Mouse (Mus musculus) forebrain, embryonic 10.5 days (tissue): Measurements from ENCODE around the gene Col4a4. TPM values are rescaled to one million over a fixed set of nuclear protein-coding genes. Genes with fewer than 3 reads are reported as not detected.
A peak's percentile ranks its signal among the peaks of the same experiment; 100 is the strongest.

Source experiments
- DNase-seq: peaks from one replicate; pipeline ENCODE4 v3.0.0-alpha.2; 2017; ENCODE audit warnings: low spot score; ENCODE audit errors: extremely low spot score
- H3K27ac ChIP-seq: fragments of 300-500 bp; sonication (generic); 2 replicates; pipeline ENCODE4 v1.5.1; 2016; ENCODE audit warnings: mild to moderate bottlenecking
- H3K27me3 ChIP-seq: fragments of 300-500 bp; sonication (generic); 2 replicates; pipeline ENCODE4 v1.6.1; 2016; ENCODE audit warnings: mild to moderate bottlenecking; ENCODE audit not compliant: poor library complexity, severe bottlenecking
- H3K36me3 ChIP-seq: fragments of 300-500 bp; sonication (generic); replicated peaks from 2 replicates; pipeline ENCODE4 v1.6.1; 2016; ENCODE audit warnings: mild to moderate bottlenecking, moderate library complexity
- H3K4me1 ChIP-seq: fragments of 300-500 bp; sonication (generic); 2 replicates; pipeline ENCODE4 v1.6.1; 2016
- H3K4me3 ChIP-seq: fragments of 300-500 bp; sonication (generic); 2 replicates; pipeline ENCODE4 v1.5.1; 2016; ENCODE audit warnings: mild to moderate bottlenecking, moderate library complexity
- H3K9me3 ChIP-seq: fragments of 300-500 bp; sonication (generic); 2 replicates; pipeline ENCODE4 v1.6.1; 2016; ENCODE audit warnings: mild to moderate bottlenecking, moderate library complexity
- WGBS: fragments of 180-500 bp; shearing (Covaris S2); methylation state at CpG from one replicate; pipeline ENCODE4 v1.1.7; 2016; 5-methylcytosine and 5-hydroxymethylcytosine counted together
- polyA plus RNA-seq: library from polyadenylated mRNA; unstranded; fragments of >200 nt; fragmentation: Nextera tagmentation; extraction: Ambion mirVana; gene quantifications from 2 replicates; pipeline ENCODE4 v1.2.1, GENCODE M21; 2016

Gene Col4a4
- polyA plus RNA-seq, 1 experiment from 2014 or later, result 0.05 TPM

- Histone ChIP-seq H3K36me3 (no peaks in the 10 kb centered on the region), H3K4me1 (no peaks in the 10 kb centered on the region), H3K27ac (no peak overlapping the region), H3K4me3 (no peak overlapping the region), H3K9me3 (no peaks in the 10 kb centered on the region), H3K27me3 (no peaks in the 10 kb centered on the region)
- 80% methylated on average over 1 of the region's 1 CpGs for WGBS
- no peak for DNase-seq
Observed at GRCm38 (mm10) chr1:82571758-82572157, 14.9 kb downstream of the Col4a4 start.

- Histone ChIP-seq H3K27me3 (no peaks in the 10 kb centered on the region), H3K4me3 (no peak overlapping the region), H3K36me3 (no peaks in the 10 kb centered on the region), H3K4me1 (no peaks in the 10 kb centered on the region), H3K27ac (no peak overlapping the region), H3K9me3 (no peaks in the 10 kb centered on the region)
- DNase-seq, result no peak
- WGBS, result 88% methylated on average over 4 of the region's 4 CpGs
Observed at GRCm38 (mm10) chr1:82569405-82569804, 17.2 kb downstream of the Col4a4 start.

DNA sequence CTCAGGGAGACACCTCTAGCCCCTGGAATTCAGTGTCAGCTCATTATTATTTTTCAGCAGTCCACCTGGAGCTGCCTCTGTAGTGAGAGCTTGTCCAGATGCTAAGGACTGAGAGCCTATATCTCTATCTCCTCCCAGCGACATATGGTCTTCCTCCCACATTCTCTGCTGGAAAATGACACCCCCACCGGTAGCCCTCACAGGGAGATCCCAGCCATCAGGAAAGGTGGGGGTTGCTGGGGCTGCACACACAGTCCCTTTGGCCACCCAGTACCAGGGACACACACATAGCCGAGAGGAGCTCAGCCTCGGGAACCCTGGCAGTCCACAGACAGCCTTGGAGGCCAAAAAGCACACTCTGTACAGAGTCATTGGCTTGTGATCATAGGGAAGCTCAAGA, 26.4 kb downstream of the Col4a4 start:
- Histone ChIP-seq H3K36me3 (no peaks in the 10 kb centered on the region), H3K27me3 (no peaks in the 10 kb centered on the region), H3K4me3 (no peak overlapping the region), H3K27ac (no peak overlapping the region), H3K4me1 (no peaks in the 10 kb centered on the region), H3K9me3 (no peaks in the 10 kb centered on the region)
- 81% methylated on average over 4 of the region's 4 CpGs for WGBS
- no peak for DNase-seq

GRCm38 (mm10) chr1:82554889-82555288, 31.8 kb downstream of the Col4a4 start:
- no peaks in the 10 kb centered on the region for H3K4me1 ChIP-seq
- no peak for DNase-seq
- no peaks in the 10 kb centered on the region for H3K27me3 ChIP-seq
- no peaks in the 10 kb centered on the region for H3K36me3 ChIP-seq
- H3K9me3 ChIP-seq, result no peaks in the 10 kb centered on the region
- H3K4me3 ChIP-seq, result no peak overlapping the region
- 83% methylated on average over 5 of the region's 5 CpGs for WGBS
- H3K27ac ChIP-seq, result no peak overlapping the region

DNA sequence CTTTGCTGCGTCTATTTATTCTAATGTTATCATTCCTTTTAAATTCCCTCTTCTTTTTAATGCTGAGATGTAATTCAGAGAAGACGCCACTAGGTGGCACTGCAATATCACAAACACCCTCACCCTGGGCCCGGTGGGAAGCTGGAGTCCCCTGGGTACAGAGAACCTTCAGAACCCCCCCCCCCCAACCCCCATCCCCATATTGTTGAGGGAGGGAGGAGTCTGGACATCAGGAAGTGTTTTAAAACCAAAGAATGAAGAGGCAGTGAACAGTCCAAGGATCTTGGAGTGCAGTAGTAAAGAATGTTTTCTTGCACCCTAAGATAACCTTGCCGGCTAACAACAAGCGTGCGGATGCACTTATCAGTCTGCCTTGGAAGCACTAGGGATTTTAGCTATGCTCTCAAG, 32.2 kb downstream of the Col4a4 start:
- H3K9me3 ChIP-seq, result no peaks in the 10 kb centered on the region
- H3K4me3 ChIP-seq, result no peak overlapping the region
- H3K36me3 ChIP-seq, result no peaks in the 10 kb centered on the region
- H3K27ac ChIP-seq, result no peak overlapping the region
- 47% methylated on average over 6 of the region's 6 CpGs for WGBS
- peak; percentile 47 for DNase-seq
- H3K4me1 ChIP-seq, result no peaks in the 10 kb centered on the region
- no peaks in the 10 kb centered on the region for H3K27me3 ChIP-seq

- Histone ChIP-seq H3K4me1 (peaks cover 11% of the 10 kb centered on the region), H3K36me3 (no peaks in the 10 kb centered on the region), H3K4me3 (no peak overlapping the region), H3K9me3 (no peaks in the 10 kb centered on the region), H3K27me3 (peaks cover 4% of the 10 kb centered on the region; the same call in 1 of the 2 replicates), H3K27ac (no peak overlapping the region)
- WGBS, result 61% methylated on average over 8 of the region's 8 CpGs
- no peak for DNase-seq
Observed at GRCm38 (mm10) chr1:82545199-82545960, 41.3 kb downstream of the Col4a4 start.

DNA sequence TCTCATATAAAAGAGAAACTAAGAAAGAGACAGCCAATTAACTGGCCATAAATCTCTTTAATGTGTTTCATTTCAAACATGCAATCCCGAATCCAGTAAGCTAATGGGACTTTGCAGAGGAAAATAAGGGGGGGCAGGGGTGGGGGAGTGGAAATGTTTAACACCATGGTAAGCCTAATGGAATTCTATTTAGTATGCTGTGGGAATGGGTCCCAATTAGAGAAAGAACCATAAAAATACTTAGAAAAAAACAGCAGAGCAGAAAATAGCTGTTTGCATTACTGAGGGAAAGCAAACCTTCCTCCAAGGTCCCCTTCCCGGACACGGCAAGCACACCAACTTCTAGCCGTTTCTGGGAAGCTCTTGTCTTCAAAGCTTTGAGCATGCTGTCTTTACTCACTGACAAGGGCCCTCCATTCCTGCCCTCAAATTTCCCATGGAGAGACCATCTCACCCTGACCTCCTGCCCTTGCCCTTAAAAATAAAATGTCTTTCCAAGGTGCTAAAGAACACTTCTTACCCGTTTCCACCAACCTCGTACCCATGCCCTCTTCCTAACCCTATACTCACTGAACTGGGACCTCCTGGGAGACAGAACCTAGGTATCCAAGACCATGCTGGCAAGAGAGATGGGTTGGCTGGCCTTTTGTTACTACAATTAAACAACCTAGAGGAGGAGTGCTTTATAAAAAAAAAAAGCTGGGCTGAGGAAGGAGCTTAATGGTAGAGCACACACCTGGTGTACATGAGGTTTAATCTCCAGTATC, 42.0 kb downstream of the Col4a4 start:
- Histone ChIP-seq H3K36me3 (no peaks in the 10 kb centered on the region), H3K4me1 (peaks cover 11% of the 10 kb centered on the region), H3K9me3 (no peaks in the 10 kb centered on the region), H3K27me3 (peaks cover 4% of the 10 kb centered on the region; the same call in 1 of the 2 replicates), H3K4me3 (no peak overlapping the region), H3K27ac (no peak overlapping the region)
- 76% methylated on average over 6 of the region's 6 CpGs for WGBS
- no peak for DNase-seq

GRCm38 (mm10) chr1:82543934-82544333, 42.7 kb downstream of the Col4a4 start:
- WGBS, result 94% methylated on average over 2 of the region's 2 CpGs
- DNase-seq, result no peak
- H3K4me3 ChIP-seq, result no peak overlapping the region
- peaks cover 4% of the 10 kb centered on the region; the same call in 1 of the 2 replicates for H3K27me3 ChIP-seq
- peaks cover 11% of the 10 kb centered on the region for H3K4me1 ChIP-seq
- H3K27ac ChIP-seq, result no peak overlapping the region
- no peaks in the 10 kb centered on the region for H3K9me3 ChIP-seq
- no peaks in the 10 kb centered on the region for H3K36me3 ChIP-seq

DNA sequence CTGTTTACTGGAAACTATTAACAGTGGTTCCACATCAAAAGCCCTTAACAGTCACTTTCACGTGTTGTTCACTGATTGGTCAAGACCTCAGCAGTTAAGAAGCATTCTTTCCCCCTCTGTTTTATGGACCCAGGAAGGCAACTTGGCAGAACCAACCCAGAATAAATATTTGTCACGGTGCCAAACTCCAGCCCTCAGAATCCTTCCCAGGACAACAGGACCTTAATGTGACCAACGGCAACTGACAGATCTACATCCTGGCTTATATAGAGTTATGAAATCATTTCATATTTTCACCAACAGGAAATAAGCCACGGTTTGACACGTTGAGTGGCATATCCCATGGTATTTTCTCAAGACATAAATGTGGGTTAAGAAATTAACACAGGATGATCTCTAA, 46.6 kb downstream of the Col4a4 start:
- Histone ChIP-seq H3K9me3 (no peaks in the 10 kb centered on the region), H3K4me1 (peaks cover 9% of the 10 kb centered on the region), H3K27ac (no peak overlapping the region), H3K27me3 (peaks cover 4% of the 10 kb centered on the region; the same call in 1 of the 2 replicates), H3K36me3 (no peaks in the 10 kb centered on the region), H3K4me3 (no peak overlapping the region)
- 91% methylated on average over 5 of the region's 5 CpGs for WGBS
- DNase-seq, result no peak

GRCm38 (mm10) chr1:82537848-82538247, 48.8 kb downstream of the Col4a4 start:
- no peaks in the 10 kb centered on the region for H3K36me3 ChIP-seq
- peaks cover 4% of the 10 kb centered on the region; the same call in 1 of the 2 replicates for H3K27me3 ChIP-seq
- H3K4me3 ChIP-seq, result no peak overlapping the region
- H3K4me1 ChIP-seq, result no peaks in the 10 kb centered on the region
- no peak for DNase-seq
- no peaks in the 10 kb centered on the region for H3K9me3 ChIP-seq
- 82% methylated on average over 3 of the region's 3 CpGs for WGBS
- H3K27ac ChIP-seq, result no peak overlapping the region

DNA sequence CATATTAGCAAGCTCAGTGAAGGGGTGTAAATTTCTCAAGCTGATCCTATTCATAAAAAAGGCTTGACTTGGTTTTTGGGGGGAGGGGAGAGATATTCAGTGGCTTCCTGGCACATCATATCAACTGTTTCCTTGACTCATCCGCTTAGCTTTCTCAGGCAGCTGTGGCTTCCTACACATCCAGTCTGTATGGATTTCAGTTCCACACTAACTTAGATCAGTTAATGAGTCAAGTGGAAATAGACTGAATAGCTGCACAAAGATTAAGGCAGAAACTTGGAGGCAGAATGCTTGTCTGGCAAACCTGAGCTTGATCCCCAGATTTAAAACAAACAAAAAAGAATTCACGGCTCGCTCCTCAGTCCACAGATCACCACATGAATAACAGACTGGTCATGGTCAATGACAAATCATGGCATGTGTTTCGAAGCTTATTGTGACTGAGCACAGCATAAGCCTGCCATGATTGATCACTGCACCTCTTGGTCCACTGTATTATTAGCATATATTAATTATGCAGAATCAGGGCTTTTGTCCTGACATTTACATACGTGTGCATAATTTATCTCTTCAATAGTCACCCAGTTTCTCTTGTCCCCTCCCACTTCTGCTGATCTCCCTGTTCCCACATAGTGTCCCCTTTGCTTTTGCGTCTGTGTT, 50.0 kb downstream of the Col4a4 start:
- Histone ChIP-seq H3K9me3 (no peaks in the 10 kb centered on the region), H3K4me1 (no peaks in the 10 kb centered on the region), H3K27ac (no peak overlapping the region), H3K4me3 (no peak overlapping the region), H3K36me3 (no peaks in the 10 kb centered on the region), H3K27me3 (no peaks in the 10 kb centered on the region)
- 89% methylated on average over 6 of the region's 6 CpGs for WGBS
- no peak for DNase-seq

- DNase-seq, result no peak
- WGBS, result 89% methylated on average over 4 of the region's 4 CpGs
- no peaks in the 10 kb centered on the region for H3K9me3 ChIP-seq
- H3K4me1 ChIP-seq, result no peaks in the 10 kb centered on the region
- no peaks in the 10 kb centered on the region for H3K36me3 ChIP-seq
- no peaks in the 10 kb centered on the region for H3K27me3 ChIP-seq
- H3K4me3 ChIP-seq, result no peak overlapping the region
- H3K27ac ChIP-seq, result no peak overlapping the region
Observed at GRCm38 (mm10) chr1:82527931-82528330, 58.7 kb downstream of the Col4a4 start.

DNA sequence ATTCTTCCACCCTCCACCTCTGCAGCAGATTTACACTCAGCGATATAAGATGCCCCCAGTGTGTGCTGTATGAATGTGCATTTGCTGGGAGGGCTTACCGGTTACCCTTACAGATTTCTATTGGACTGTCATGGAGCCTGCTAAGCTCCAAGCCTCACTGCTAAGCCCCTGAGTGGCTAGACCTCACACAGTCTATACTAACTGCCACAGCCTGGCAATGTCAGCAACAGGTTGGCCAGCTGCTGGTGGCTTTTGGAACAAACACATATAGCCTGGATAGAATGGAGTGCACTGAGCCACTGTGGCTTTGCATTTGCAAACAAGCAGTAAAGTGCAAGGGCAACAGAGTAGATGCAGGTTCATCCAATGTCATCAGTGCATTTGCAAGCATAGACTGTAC, 94.7 kb downstream of the Col4a4 start:
- no peaks in the 10 kb centered on the region for H3K9me3 ChIP-seq

More for the DNA sequence above, 94.7 kb downstream of the Col4a4 start:
- WGBS, result 86% methylated on average over 2 of the region's 2 CpGs
- DNase-seq, result no peak
- Histone ChIP-seq H3K36me3 (no peaks in the 10 kb centered on the region), H3K4me1 (no peaks in the 10 kb centered on the region), H3K27ac (no peak overlapping the region), H3K4me3 (no peak overlapping the region), H3K27me3 (no peaks in the 10 kb centered on the region)
